Mouse (Mus musculus) CH12.LX (cell line): ENCODE results near the gene Scnn1g. TPM values are rescaled to one million over a fixed set of nuclear protein-coding genes. Genes with fewer than 3 reads are reported as not detected.

Experiments
- DNase-seq: peaks from one replicate; pipeline ENCODE4 v3.0.0-alpha.2; 2013; ENCODE audit errors: extremely low read depth
- H3K27ac ChIP-seq: 2 replicates; pipeline ENCODE4 v1.5.1; 2012; ENCODE audit warnings: low read depth, mild to moderate bottlenecking, control low read depth, moderate library complexity; ENCODE audit not compliant: insufficient read depth
- H3K27me3 ChIP-seq: replicated peaks from 2 replicates; pipeline ENCODE3; 2012; ENCODE audit warnings: inconsistent platforms
- H3K36me3 ChIP-seq, 2 experiments: replicated peaks in 1 of 2; 2 replicates each; pipeline versions ENCODE3 to v1.6.1; 2012; ENCODE audit warnings: inconsistent platforms in 1 of 2, low read length in 1 of 2, mild to moderate bottlenecking in 1 of 2, mixed read lengths in 1 of 2, moderate library complexity in 1 of 2; ENCODE audit not compliant: control insufficient read depth in 1 of 2, insufficient read depth in 1 of 2
- H3K4me1 ChIP-seq, 2 experiments: 2 replicates each; pipeline ENCODE4 v1.6.1; 2012; ENCODE audit warnings: inconsistent platforms in 1 of 2, moderate library complexity in 1 of 2; ENCODE audit not compliant: insufficient read depth in 2 of 2, control insufficient read depth in 1 of 2
- H3K4me2 ChIP-seq: 2 replicates; pipeline ENCODE4 v1.6.1; 2012; ENCODE audit warnings: low read depth, mild to moderate bottlenecking, control low read depth; ENCODE audit not compliant: poor library complexity, insufficient read depth, severe bottlenecking
- H3K4me3 ChIP-seq, 3 experiments: fragments of 150-350 bp in 1 of 3; sonication (generic) in 1 of 3; replicated peaks in 1 of 3; 2 replicates each; pipeline versions ENCODE3 to v1.5.1; 2011 to 2012; ENCODE audit warnings: low read depth in 2 of 3, low read length in 2 of 3, mild to moderate bottlenecking in 2 of 3, moderate library complexity in 2 of 3, control low read depth in 1 of 3, improper control_type of control experiment in 1 of 3, inconsistent platforms in 1 of 3, mixed read lengths in 1 of 3; ENCODE audit not compliant: poor library complexity in 1 of 3
- H3K79me2 ChIP-seq: replicated peaks from 2 replicates; pipeline ENCODE4 v1.6.1; 2012; ENCODE audit warnings: mild to moderate bottlenecking, moderate library complexity; ENCODE audit not compliant: control insufficient read depth, poor library complexity, insufficient read depth, severe bottlenecking; ENCODE audit errors: extremely low read depth
- H3K9ac ChIP-seq: 2 replicates; pipeline ENCODE4 v1.6.1; 2012; ENCODE audit warnings: low read depth, mild to moderate bottlenecking, control low read depth, moderate library complexity; ENCODE audit not compliant: insufficient read depth
- H3K9me3 ChIP-seq: replicated peaks from 2 replicates; pipeline ENCODE3; 2012; ENCODE audit warnings: low read length, inconsistent platforms, mixed read lengths
- BHLHE40 ChIP-seq: IDR thresholded peaks from 2 replicates; pipeline ENCODE4 v1.6.1; 2011; ENCODE audit warnings: mild to moderate bottlenecking, low read depth, low read length, improper control_type of control experiment
- CHD1 ChIP-seq: IDR thresholded peaks from 2 replicates; pipeline ENCODE4 v1.6.1; 2012; ENCODE audit warnings: low read depth, low read length, improper control_type of control experiment, inconsistent platforms
- E2F4 ChIP-seq: IDR thresholded peaks from 2 replicates; pipeline ENCODE4 v1.6.1; 2011; ENCODE audit warnings: low read depth, low read length, improper control_type of control experiment; ENCODE audit not compliant: insufficient replicate concordance
- ELF1 ChIP-seq: IDR thresholded peaks from 2 replicates; pipeline ENCODE4 v1.6.1; 2014; ENCODE audit warnings: low read depth, mild to moderate bottlenecking, inconsistent platforms, low read length, improper control_type of control experiment
- GABPA ChIP-seq: IDR thresholded peaks from 2 replicates; pipeline ENCODE4 v1.6.1; 2012; ENCODE audit warnings: low read depth, low read length, improper control_type of control experiment, inconsistent platforms; ENCODE audit not compliant: insufficient replicate concordance
- HCFC1 ChIP-seq: IDR thresholded peaks from 2 replicates; pipeline ENCODE4 v1.6.1; 2012; ENCODE audit warnings: low read depth, mild to moderate bottlenecking, inconsistent platforms, low read length, improper control_type of control experiment
- KAT2A ChIP-seq: IDR thresholded peaks from 2 replicates; pipeline ENCODE4 v1.6.1; 2012; ENCODE audit warnings: low read length, improper control_type of control experiment, inconsistent platforms; ENCODE audit not compliant: insufficient replicate concordance
- MAFK ChIP-seq: IDR thresholded peaks from 2 replicates; pipeline ENCODE4 v1.6.1; 2011; ENCODE audit warnings: low read length, improper control_type of control experiment; ENCODE audit not compliant: insufficient replicate concordance
- MAX ChIP-seq: IDR thresholded peaks from 2 replicates; pipeline ENCODE4 v1.6.1; 2011; ENCODE audit warnings: low read length, improper control_type of control experiment
- MEF2A ChIP-seq: IDR thresholded peaks from 2 replicates; pipeline ENCODE4 v1.6.1; 2014; ENCODE audit warnings: low read depth, mild to moderate bottlenecking, inconsistent platforms, low read length, improper control_type of control experiment, borderline replicate concordance
- NELFE ChIP-seq: IDR thresholded peaks from 2 replicates; pipeline ENCODE4 v1.6.1; 2011; ENCODE audit warnings: low read depth, low read length, improper control_type of control experiment
- POLR2A ChIP-seq: IDR thresholded peaks from 2 replicates; pipeline ENCODE4 v1.6.1; 2011; ENCODE audit warnings: low read depth, mild to moderate bottlenecking, improper control_type of control experiment, low read length
- POLR2AphosphoS2 ChIP-seq: IDR thresholded peaks from 2 replicates; pipeline ENCODE4 v1.6.1; 2011; ENCODE audit warnings: low read depth, low read length, improper control_type of control experiment
- RCOR1 ChIP-seq: conservative IDR thresholded peaks from 2 replicates; pipeline ENCODE4 v1.6.1; 2012; ENCODE audit warnings: low read depth, mild to moderate bottlenecking, inconsistent platforms, low read length, improper control_type of control experiment
- SMC3 ChIP-seq: IDR thresholded peaks from 2 replicates; pipeline ENCODE4 v1.6.1; 2011; ENCODE audit warnings: low read depth, low read length, improper control_type of control experiment
- UBTF ChIP-seq: IDR thresholded peaks from 2 replicates; pipeline ENCODE4 v1.6.1; 2012; ENCODE audit warnings: low read depth, mild to moderate bottlenecking, inconsistent platforms, low read length, improper control_type of control experiment, moderate library complexity
- ZKSCAN1 ChIP-seq: IDR thresholded peaks from 2 replicates; pipeline ENCODE4 v1.6.1; 2012; ENCODE audit warnings: low read depth, inconsistent platforms, low read length, improper control_type of control experiment, borderline replicate concordance
- ZNF384 ChIP-seq: IDR thresholded peaks from 2 replicates; pipeline ENCODE4 v1.6.1; 2012; ENCODE audit warnings: low read depth, low read length, improper control_type of control experiment, inconsistent platforms
- dilution Hi-C: fragments of 300-500 bp; cut with MboI; formaldehyde crosslinking; loops from 2 replicates; pipeline ENCODE4 v1.14.3; 2020; ENCODE audit warnings: low sequenced_read_pairs; ENCODE audit not compliant: extremely low pct_unique_long_range_greater_than_20kb, extremely low pct_ligation_motif_present
- in situ Hi-C: fragments of 300-500 bp; cut with MboI; formaldehyde crosslinking; loops from 3 replicates; pipeline ENCODE4 v1.14.3; 2019; ENCODE audit warnings: low sequenced_read_pairs, low pct_ligation_motif_present, low pct_unique_long_range_greater_than_20kb, mixed read lengths
- polyA plus RNA-seq: library from polyadenylated mRNA; unstranded; fragments of >175 nt; gene quantifications from 2 replicates; pipeline ENCODE4 v1.2.1, GENCODE M21; 2012; ENCODE audit warnings: low read depth; ENCODE audit not compliant: insufficient read length
- total RNA-seq, 2 experiments: library from RNA; depleted of rRNA; stranded (reverse); fragments of 300-350 nt in 1 of 2; fragments of >200 nt in 1 of 2; gene quantifications; 2 replicates each; pipeline ENCODE4 v1.2.3; 2012 to 2014

Gene Scnn1g
- total and polyA plus RNA-seq, 3 experiments = not detected

- Histone ChIP-seq H3K27ac (no peak overlapping the region), H3K4me3 (no peak overlapping the region), H3K4me2 (no peak overlapping the region), H3K4me1 (peaks cover 3 to 8% of the 10 kb centered on the region in 2 experiments; a peak in 3 of 4 replicates), H3K36me3 (peaks cover 0 to 25% of the 10 kb centered on the region in 2 experiments), H3K27me3 (no peaks in the 10 kb centered on the region), H3K9ac (no peak overlapping the region), H3K9me3 (no peaks in the 10 kb centered on the region), H3K79me2 (peaks cover 2% of the 10 kb centered on the region; the same call in 1 of the 2 replicates)
- DNase-seq = no peak
- no peak for TF ChIP-seq CHD1
- no peak for TF ChIP-seq POLR2AphosphoS2
- TF ChIP-seq E2F4 = no peak
- TF ChIP-seq MAFK = no peak
- TF ChIP-seq MEF2A = no peak
- TF ChIP-seq UBTF = no peak
- TF ChIP-seq ZNF384 = no peak
- no peak for TF ChIP-seq POLR2A
- TF ChIP-seq RCOR1 = no peak
- TF ChIP-seq NELFE = no peak
- TF ChIP-seq KAT2A = no peak
- no peak for TF ChIP-seq SMC3
- no peak for TF ChIP-seq BHLHE40
- no peak for TF ChIP-seq ELF1
- no peak for TF ChIP-seq MAX
- dilution Hi-C loops = no loop called here
- in situ Hi-C loops = no loop called here
Measured at GRCm38 (mm10) chr7:121689338-121689737, 44.9 kb upstream of the Scnn1g start.

GRCm38 (mm10) chr7:121691803-121692202 is 42.5 kb upstream of the Scnn1g start:
- dilution Hi-C loops = no loop called here

More at GRCm38 (mm10) chr7:121691803-121692202, 42.5 kb upstream of the Scnn1g start:
- Histone ChIP-seq H3K9ac (no peak overlapping the region), H3K4me3 (no peak overlapping the region), H3K36me3 (peaks cover 0 to 23% of the 10 kb centered on the region in 2 experiments), H3K27me3 (no peaks in the 10 kb centered on the region), H3K4me1 (peaks cover 3 to 13% of the 10 kb centered on the region in 2 experiments; a peak in 3 of 4 replicates), H3K4me2 (no peak overlapping the region), H3K27ac (no peak overlapping the region), H3K79me2 (no peaks in the 10 kb centered on the region; the same call in none of the 2 replicates), H3K9me3 (no peaks in the 10 kb centered on the region)
- DNase-seq = no peak
- TF ChIP-seq HCFC1 (no peak), ZKSCAN1 (no peak), RCOR1 (no peak), GABPA (no peak)
- in situ Hi-C loops = no loop called here
